Mouse (Mus musculus) cerebellum, adult 2 months (tissue): ENCODE measurements around the gene Dnajb8.

Experiments used
- CTCF ChIP-seq: fragments of 200-500 bp; IDR thresholded peaks from 2 replicates; pipeline ENCODE4 v1.5.1; 2011; ENCODE audit warnings: low read depth, mild to moderate bottlenecking, control low read depth, low read length, moderate library complexity, borderline replicate concordance; ENCODE audit not compliant: insufficient read depth
- POLR2A ChIP-seq: fragments of 200-500 bp; IDR thresholded peaks from 2 replicates; pipeline ENCODE4 v1.6.1; 2011; ENCODE audit warnings: low read length, control low read depth, borderline replicate concordance; ENCODE audit not compliant: insufficient read depth

- TF ChIP-seq POLR2A, result no peak
- TF ChIP-seq CTCF, result no peak
Measured at GRCm38 (mm10) chr6:88249231-88249630, 27.2 kb downstream of the Dnajb8 start.
